Mouse (Mus musculus): ENCODE data around the gene Sccpdh.

DNA sequence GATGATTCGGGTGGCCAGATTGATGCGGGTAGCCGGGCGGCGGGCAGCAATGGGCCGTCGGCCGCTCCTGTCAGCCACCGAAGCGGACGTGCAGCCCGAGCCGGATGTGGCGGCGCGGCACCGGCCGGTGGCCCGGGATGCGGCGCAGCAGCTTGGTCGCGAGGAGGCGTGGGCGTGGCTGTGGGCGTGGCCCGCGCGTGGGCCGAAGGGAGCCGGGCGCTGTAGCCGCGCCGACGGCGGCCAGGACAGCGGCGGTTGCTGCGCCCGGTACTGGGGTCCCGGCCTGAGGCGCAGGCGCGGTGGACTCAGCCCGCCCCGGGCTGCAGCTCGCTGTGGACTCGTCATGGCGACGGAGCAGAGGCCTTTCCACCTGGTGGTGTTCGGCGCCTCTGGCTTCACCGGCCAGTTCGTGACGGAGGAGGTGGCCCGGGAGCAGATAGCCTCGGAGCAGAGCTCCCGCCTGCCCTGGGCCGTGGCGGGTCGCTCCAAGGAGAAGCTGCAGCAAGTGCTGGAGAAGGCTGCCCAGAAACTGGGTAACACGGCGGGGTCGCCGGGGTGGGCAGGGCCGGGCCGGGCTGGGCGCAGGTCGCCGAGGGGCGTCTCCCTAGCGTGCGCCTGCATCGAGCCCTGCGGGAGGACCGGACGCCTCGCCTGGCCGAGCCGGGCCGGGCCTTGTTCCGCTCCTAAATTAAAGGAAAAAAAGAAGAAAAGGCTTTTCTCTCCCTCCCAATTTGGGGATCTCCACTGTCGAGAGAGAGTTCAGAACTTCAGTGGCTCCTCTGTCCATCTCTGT is at the start of gene Sccpdh:
- TF ChIP-seq CTCF (conservative IDR thresholded peaks at IDR 0.05; ENCODE audit: low read length) = no peak
- TF ChIP-seq POU5F1 (IDR thresholded peaks at IDR 0.05; ENCODE audit: borderline replicate concordance, low read length) = no peak
- no peak for TF ChIP-seq NANOG (IDR thresholded peaks at IDR 0.05; ENCODE audit: borderline replicate concordance, low read length)
